Mouse (Mus musculus) heart, embryonic 14.5 days (tissue): ENCODE data around the gene Psmc5. TPM values are rescaled to one million over a fixed set of nuclear protein-coding genes. Genes with fewer than 3 reads are reported as not detected.

Experiments used
- ATAC-seq: fragments of 200-750 bp; cut with Nextera tagmentation; 2 replicates; pipeline ENCODE4 v1.8.0; 2017; ENCODE audit warnings: low read depth, moderate TSS enrichment; ENCODE audit not compliant: insufficient number of reproducible peaks, insufficient read depth, low FRiP score
- H3K27ac ChIP-seq, 2 experiments: fragments of 200-500 bp in 1 of 2; fragments of 300-500 bp in 1 of 2; sonication (generic) in 1 of 2; replicated peaks in 1 of 2; 2 replicates each; pipeline ENCODE4 v1.5.1; 2012 to 2014; ENCODE audit warnings: low read depth in 2 of 2, low read length in 2 of 2, control low read depth in 1 of 2, mild to moderate bottlenecking in 1 of 2, mixed read lengths in 1 of 2; ENCODE audit not compliant: control insufficient read depth in 1 of 2, insufficient read depth in 1 of 2
- H3K27me3 ChIP-seq: fragments of 300-500 bp; sonication (generic); 2 replicates; pipeline ENCODE4 v1.6.1; 2014; ENCODE audit warnings: mild to moderate bottlenecking, low read length, control low read depth; ENCODE audit not compliant: control insufficient read depth, insufficient read depth
- H3K36me3 ChIP-seq: fragments of 300-500 bp; sonication (generic); 2 replicates; pipeline ENCODE4 v1.6.1; 2014; ENCODE audit warnings: mild to moderate bottlenecking, control low read depth, low read length, mixed read lengths; ENCODE audit not compliant: control insufficient read depth, insufficient read depth
- H3K4me1 ChIP-seq, 2 experiments: fragments of 200-500 bp in 1 of 2; fragments of 300-500 bp in 1 of 2; sonication (generic) in 1 of 2; 2 replicates each; pipeline ENCODE4 v1.6.1; 2012 to 2014; ENCODE audit warnings: low read length in 2 of 2, control low read depth in 1 of 2, mixed read lengths in 1 of 2; ENCODE audit not compliant: control insufficient read depth in 2 of 2, insufficient read depth in 2 of 2
- H3K4me2 ChIP-seq: fragments of 300-500 bp; sonication (generic); 2 replicates; pipeline ENCODE4 v1.6.1; 2014; ENCODE audit warnings: mild to moderate bottlenecking, low read length
- H3K4me3 ChIP-seq, 2 experiments: fragments of 200-500 bp in 1 of 2; fragments of 300-500 bp in 1 of 2; sonication (generic) in 1 of 2; 2 replicates each; pipeline ENCODE4 v1.5.1; 2012 to 2014; ENCODE audit warnings: low read length in 2 of 2, mild to moderate bottlenecking in 2 of 2, control low read depth in 1 of 2, low read depth in 1 of 2, moderate library complexity in 1 of 2; ENCODE audit not compliant: control insufficient read depth in 1 of 2, insufficient read depth in 1 of 2
- H3K9ac ChIP-seq: fragments of 300-500 bp; sonication (generic); 2 replicates; pipeline ENCODE4 v1.6.1; 2014; ENCODE audit warnings: mild to moderate bottlenecking, low read length
- H3K9me3 ChIP-seq: fragments of 300-500 bp; sonication (generic); 2 replicates; pipeline ENCODE4 v1.6.1; 2016; ENCODE audit warnings: low read length, control low read depth; ENCODE audit not compliant: control insufficient read depth
- WGBS: fragments of 180-500 bp; shearing (Covaris S2); extraction: QIAGEN DNeasy Blood & Tissue Kit; methylation state at CpG from one replicate; pipeline ENCODE4 v1.1.7; 2014; 5-methylcytosine and 5-hydroxymethylcytosine counted together
- polyA plus RNA-seq: library from polyadenylated mRNA; unstranded; fragments of >200 nt; fragmentation: Nextera tagmentation; extraction: Ambion mirVana; gene quantifications from 2 replicates; pipeline ENCODE4 v1.2.1, GENCODE M21; 2014

Gene Psmc5
- polyA plus RNA-seq, 1 experiment from 2014 or later, result 200 TPM

GRCm38 (mm10) chr11:106271131-106271793 lies 15.3 kb downstream of the Psmc5 start:
- WGBS, result 32% methylated on average over 5 of the region's 5 CpGs
- peak overlapping the region; percentile 23 to 93; a peak in 3 of 4 replicates for H3K27ac ChIP-seq
- ATAC-seq, result no peak
- peak overlapping the region; percentile 96 to 97 for H3K4me3 ChIP-seq
- H3K4me1 ChIP-seq, result peaks cover 8 to 29% of the 10 kb centered on the region in 2 experiments
- no peaks in the 10 kb centered on the region for H3K27me3 ChIP-seq
- peaks cover 18% of the 10 kb centered on the region for H3K36me3 ChIP-seq
- peak overlapping the region; percentile 98 for H3K9ac ChIP-seq
- H3K4me2 ChIP-seq, result peak overlapping the region; percentile 75
- H3K9me3 ChIP-seq, result no peaks in the 10 kb centered on the region

- peak overlapping the region; percentile 96 to 97 for H3K4me3 ChIP-seq
- peaks cover 11 to 30% of the 10 kb centered on the region in 2 experiments for H3K4me1 ChIP-seq
- no peaks in the 10 kb centered on the region for H3K27me3 ChIP-seq
- 1% methylated on average over 41 of the region's 41 CpGs for WGBS
- peak overlapping the region; percentile 80 to 93 for H3K27ac ChIP-seq
- ATAC-seq, result peak; percentile 28; the same call in 1 of the 2 replicates
- peak overlapping the region; percentile 98 for H3K9ac ChIP-seq
- H3K4me2 ChIP-seq, result peak overlapping the region; percentile 75
- H3K9me3 ChIP-seq, result no peaks in the 10 kb centered on the region
- peaks cover 11% of the 10 kb centered on the region for H3K36me3 ChIP-seq
Measured at GRCm38 (mm10) chr11:106271794-106272643, 16.1 kb downstream of the Psmc5 start.

- H3K4me2 ChIP-seq, result peak within 1 kb of the TSS; percentile 75
- no peaks in the 10 kb centered on the region for H3K9me3 ChIP-seq
- peak within 1 kb of the TSS; percentile 80 to 93 for H3K27ac ChIP-seq
- peak within 1 kb of the TSS; percentile 98 for H3K9ac ChIP-seq
- H3K27me3 ChIP-seq, result no peaks in the 10 kb centered on the region
- H3K4me1 ChIP-seq, result peaks cover 11 to 29% of the 10 kb centered on the region in 2 experiments
- ATAC-seq, result peak; percentile 95
- peak within 1 kb of the TSS; percentile 96 to 97 for H3K4me3 ChIP-seq
- WGBS, result under 1% methylated on average over 72 of the region's 72 CpGs
- peaks cover 3% of the 10 kb centered on the region; the same call in 1 of the 2 replicates for H3K36me3 ChIP-seq
Measured at GRCm38 (mm10) chr11:106272644-106273310, 16.8 kb downstream of the Psmc5 start, which contains the start of gene Smarcd2. Smarcd2 (minus strand) TSS chr11:106272972.

GRCm38 (mm10) chr11:106273311-106273684 lies 17.3 kb downstream of the Psmc5 start:
- no peak for ATAC-seq
- Histone ChIP-seq H3K4me3 (peak overlapping the region; percentile 71 to 97), H3K27me3 (no peaks in the 10 kb centered on the region), H3K36me3 (peaks cover 3% of the 10 kb centered on the region; the same call in 1 of the 2 replicates), H3K4me1 (peaks cover 11 to 25% of the 10 kb centered on the region in 2 experiments), H3K27ac (peak overlapping the region; percentile 74 to 81), H3K9me3 (no peaks in the 10 kb centered on the region), H3K9ac (peak overlapping the region; percentile 74), H3K4me2 (peak overlapping the region; percentile 75)
- WGBS, result 16% methylated on average over 16 of the region's 16 CpGs

GRCm38 (mm10) chr11:106273811-106274210 lies 17.9 kb downstream of the Psmc5 start:
- no peaks in the 10 kb centered on the region for H3K27me3 ChIP-seq
- no peak overlapping the region for H3K4me3 ChIP-seq
- no peak overlapping the region for H3K27ac ChIP-seq
- H3K4me2 ChIP-seq, result peak overlapping the region; percentile 75
- 96% methylated on average over 6 of the region's 6 CpGs for WGBS
- ATAC-seq, result no peak
- H3K9ac ChIP-seq, result no peak overlapping the region
- peaks cover 3% of the 10 kb centered on the region; the same call in 1 of the 2 replicates for H3K36me3 ChIP-seq
- H3K9me3 ChIP-seq, result no peaks in the 10 kb centered on the region
- H3K4me1 ChIP-seq, result peaks cover 11 to 20% of the 10 kb centered on the region in 2 experiments

GRCm38 (mm10) chr11:106274374-106274773 lies 18.4 kb downstream of the Psmc5 start:
- Histone ChIP-seq H3K4me3 (no peak overlapping the region), H3K27ac (no peak overlapping the region), H3K36me3 (peaks cover 3% of the 10 kb centered on the region; the same call in 1 of the 2 replicates), H3K27me3 (no peaks in the 10 kb centered on the region), H3K4me2 (no peak overlapping the region), H3K9me3 (no peaks in the 10 kb centered on the region), H3K9ac (no peak overlapping the region), H3K4me1 (peaks cover 11 to 18% of the 10 kb centered on the region in 2 experiments)
- WGBS, result 82% methylated on average over 1 of the region's 1 CpGs
- no peak for ATAC-seq

- H3K9me3 ChIP-seq, result no peaks in the 10 kb centered on the region
- no peak overlapping the region for H3K9ac ChIP-seq
- H3K4me3 ChIP-seq, result no peak overlapping the region
- peaks cover 11 to 18% of the 10 kb centered on the region in 2 experiments for H3K4me1 ChIP-seq
- no peak overlapping the region for H3K27ac ChIP-seq
- H3K27me3 ChIP-seq, result no peaks in the 10 kb centered on the region
- ATAC-seq, result no peak
- 79% methylated on average over 7 of the region's 7 CpGs for WGBS
- peaks cover 3% of the 10 kb centered on the region; the same call in 1 of the 2 replicates for H3K36me3 ChIP-seq
- H3K4me2 ChIP-seq, result no peak overlapping the region
Measured at GRCm38 (mm10) chr11:106274971-106275411, 19.0 kb downstream of the Psmc5 start.
